In the genomic region with DNA sequence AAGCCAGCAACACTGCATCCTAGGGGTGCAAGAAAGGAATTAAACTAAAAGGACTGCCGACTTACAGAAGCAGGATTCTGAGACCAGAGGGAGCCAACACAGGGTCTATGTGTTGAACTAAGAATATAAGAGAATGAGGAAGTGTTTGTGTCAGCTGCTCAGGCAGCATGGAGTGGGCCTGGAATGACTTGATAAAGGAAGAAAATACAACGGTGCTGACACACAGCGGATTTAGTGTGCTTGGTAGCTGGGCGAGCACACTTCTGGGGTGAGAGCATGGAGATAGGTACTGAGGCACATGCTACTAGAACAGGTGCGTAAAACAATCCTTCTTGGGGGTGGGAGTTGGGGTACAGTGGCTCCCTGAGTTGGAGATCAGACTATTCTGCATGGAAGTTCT, we compare ENCODE assay signal across 20 mouse cellular contexts. TPM values are rescaled to one million over a fixed set of nuclear protein-coding genes. Genes with fewer than 3 reads are reported as not detected.
DNase-seq lines count a peak whose midpoint lies in the region; ATAC-seq and TF ChIP-seq lines count a peak whose summit lies in the region.
"Had no signal": no experiment of that assay in that cellular context is flagged by ENCODE, and none has a peak within 500 bp of the region (broad histone marks: within the 10 kb centered on the region; RNA-seq: fewer than 3 reads in every experiment).

No protein-coding gene starts in this region.

- WGBS in midbrain, embryonic 11.5 days: 98% methylated on average over 5 of the region's 5 CpGs
- WGBS in midbrain, postnatal 0 days: 92% methylated on average over 5 of the region's 5 CpGs
- 60% methylated on average over 5 of the region's 5 CpGs for WGBS in macrophage (ENCODE audit: missing documents)
- WGBS in thymus, adult 2 months: 84% methylated on average over 5 of the region's 5 CpGs

- peaks cover 37% of the 10 kb centered on the region; the same call in 1 of the 2 replicates for H3K79me2 ChIP-seq in macrophage (ENCODE audit: inconsistent target)

- H3K4me3 ChIP-seq in midbrain, embryonic 11.5 days (ENCODE audit: low read depth, low read length): no peak overlapping the region
- no peak overlapping the region for H3K4me3 ChIP-seq in midbrain, postnatal 0 days (ENCODE audit: low read depth, low read length)
- H3K4me3 ChIP-seq in bone marrow macrophage, adult 2 months (ENCODE audit: insufficient read depth, low read length): no peak overlapping the region
- no peak overlapping the region for H3K4me3 ChIP-seq in macrophage (ENCODE audit: inconsistent target)
- H3K4me3 ChIP-seq in thymus, adult 2 months (ENCODE audit: control insufficient read depth, insufficient read depth, low read length): no peak overlapping the region
- H3K4me3 ChIP-seq: embryonic facial prominence, embryonic 13.5 days; forebrain, embryonic 12.5 days; heart, embryonic 15.5 days; hindbrain, embryonic 13.5 days had no signal

- TF ChIP-seq CTCF in midbrain, postnatal 0 days (IDR thresholded peaks at IDR 0.05): no peak
- TF ChIP-seq CTCF in bone marrow macrophage, adult 2 months (IDR thresholded peaks at IDR 0.05; ENCODE audit: low read depth, low read length): no peak
- no peak for TF ChIP-seq CTCF in thymus, adult 2 months (IDR thresholded peaks at IDR 0.05; ENCODE audit: borderline replicate concordance, control insufficient read depth, extremely low read depth, insufficient read depth, low read length, poor library complexity)

- no peak overlapping the region for H3K27ac ChIP-seq in midbrain, embryonic 11.5 days (ENCODE audit: low read depth, low read length)
- no peak overlapping the region for H3K27ac ChIP-seq in midbrain, postnatal 0 days (ENCODE audit: low read depth, low read length)
- H3K27ac ChIP-seq in bone marrow macrophage, adult 2 months (ENCODE audit: insufficient read depth, low read depth, low read length): peak overlapping the region; percentile 53
- peak overlapping the region; percentile 31; the same call in 1 of the 2 replicates for H3K27ac ChIP-seq in macrophage
- no peak overlapping the region for H3K27ac ChIP-seq in thymus, adult 2 months (ENCODE audit: control insufficient read depth, insufficient read depth, low read length)
- H3K27ac ChIP-seq: embryonic facial prominence, embryonic 13.5 days; forebrain, embryonic 12.5 days; heart, embryonic 15.5 days; hindbrain, embryonic 13.5 days; hindbrain, postnatal 0 days had no signal

- no peak for TF ChIP-seq POLR2A in bone marrow macrophage, adult 2 months (IDR thresholded peaks at IDR 0.05; ENCODE audit: borderline replicate concordance, low read depth, low read length)
- no peak for TF ChIP-seq POLR2A in thymus, adult 2 months (IDR thresholded peaks at IDR 0.05; ENCODE audit: control insufficient read depth, extremely low read depth, insufficient read depth, low read length, poor library complexity)

- peak; percentile 10 for DNase-seq in midbrain, embryonic 11.5 days (ENCODE audit: low spot score, missing footprints)
- no peak for DNase-seq in midbrain, postnatal 0 days (ENCODE audit: low spot score)
- DNase-seq in thymus, adult 2 months: no peak
- no peak for DNase-seq in gastrocnemius, postnatal 4 days (ENCODE audit: low spot score in 2 of 2)
- DNase-seq: adrenal gland, postnatal 14 days; cerebellum, adult 8-10 months; cerebellum, postnatal 25 days; gastrocnemius, postnatal 10 days; heart, postnatal 4 days; kidney, adult 11 months had no signal

- peaks cover 11% of the 10 kb centered on the region for H3K36me3 ChIP-seq in midbrain, embryonic 11.5 days (ENCODE audit: control insufficient read depth, insufficient read depth, low read length)
- peaks cover 64% of the 10 kb centered on the region for H3K36me3 ChIP-seq in midbrain, postnatal 0 days (ENCODE audit: insufficient read depth, low read length)
- peaks cover 69% of the 10 kb centered on the region for H3K36me3 ChIP-seq in macrophage (ENCODE audit: inconsistent target)
- peaks cover 76% of the 10 kb centered on the region for H3K36me3 ChIP-seq in thymus, adult 2 months (ENCODE audit: control insufficient read depth, insufficient read depth, low read length)

- no peak overlapping the region for H3K9ac ChIP-seq in midbrain, embryonic 11.5 days (ENCODE audit: low read length)
- H3K9ac ChIP-seq in midbrain, postnatal 0 days (replicated peaks; ENCODE audit: low read length, poor library complexity, severe bottlenecking): no peak overlapping the region
- H3K9ac ChIP-seq: embryonic facial prominence, embryonic 13.5 days; forebrain, embryonic 12.5 days; heart, embryonic 15.5 days; hindbrain, embryonic 13.5 days had no signal

- H3K4me1 ChIP-seq in midbrain, embryonic 11.5 days (ENCODE audit: control insufficient read depth, insufficient read depth, low read length): no peaks in the 10 kb centered on the region
- H3K4me1 ChIP-seq in midbrain, postnatal 0 days (ENCODE audit: insufficient read depth, low read length): no peaks in the 10 kb centered on the region
- peaks cover 19% of the 10 kb centered on the region for H3K4me1 ChIP-seq in bone marrow macrophage, adult 2 months (ENCODE audit: control insufficient read depth, insufficient read depth, low read length)
- H3K4me1 ChIP-seq in thymus, adult 2 months (replicated peaks; ENCODE audit: control insufficient read depth, insufficient read depth, low read length): no peaks in the 10 kb centered on the region
- H3K4me1 ChIP-seq: embryonic facial prominence, embryonic 13.5 days; forebrain, embryonic 12.5 days; hindbrain, embryonic 13.5 days had no signal

- H3K4me2 ChIP-seq in midbrain, embryonic 11.5 days: no peak overlapping the region
- H3K4me2 ChIP-seq in midbrain, postnatal 0 days (ENCODE audit: low read depth, low read length, poor library complexity, severe bottlenecking): no peak overlapping the region
- H3K4me2 ChIP-seq: embryonic facial prominence, embryonic 13.5 days; forebrain, embryonic 12.5 days; heart, embryonic 15.5 days; hindbrain, embryonic 13.5 days had no signal

- no peak for ATAC-seq in midbrain, embryonic 11.5 days (ENCODE audit: low FRiP score)
- no peak for ATAC-seq in midbrain, postnatal 0 days (ENCODE audit: low FRiP score)
- ATAC-seq: activated CD4-positive, CD25-positive, alpha-beta regulatory T cell, adult 4 months; forebrain, embryonic 16.5 days; hindbrain, postnatal 0 days; Patski had no signal

- no peaks in the 10 kb centered on the region for H3K9me3 ChIP-seq in midbrain, embryonic 11.5 days (ENCODE audit: control insufficient read depth, low read length)
- H3K9me3 ChIP-seq in midbrain, postnatal 0 days (ENCODE audit: low read length): no peaks in the 10 kb centered on the region
- H3K9me3 ChIP-seq: embryonic facial prominence, embryonic 13.5 days; forebrain, embryonic 12.5 days; heart, embryonic 15.5 days; hindbrain, embryonic 13.5 days had no signal

- no peaks in the 10 kb centered on the region for H3K27me3 ChIP-seq in midbrain, embryonic 11.5 days (ENCODE audit: control insufficient read depth, insufficient read depth, low read length)
- no peaks in the 10 kb centered on the region for H3K27me3 ChIP-seq in midbrain, postnatal 0 days (ENCODE audit: insufficient read depth, low read length)
- no peaks in the 10 kb centered on the region for H3K27me3 ChIP-seq in thymus, adult 2 months (ENCODE audit: control insufficient read depth, insufficient read depth, low read length)
- H3K27me3 ChIP-seq: embryonic facial prominence, embryonic 13.5 days; forebrain, embryonic 12.5 days; heart, embryonic 15.5 days; hindbrain, embryonic 13.5 days; Patski had no signal

RNA-seq across cellular contexts. Expression of gene Vps13d, which starts 51.3 kb away (rescaled TPM):
- 8.2 and 8.7 TPM in 2 replicates for polyA plus RNA-seq in midbrain, embryonic 11.5 days (2014; fragmentation: Nextera tagmentation; extraction: Ambion mirVana)
- 35.6 and 36.5 TPM in 2 replicates for total RNA-seq in midbrain, postnatal 0 days (2014; rRNA removed)
- 7.8 and 9.1 TPM in 2 replicates for polyA plus RNA-seq in midbrain, postnatal 0 days (2015; fragmentation: Nextera tagmentation; extraction: Ambion mirVana)
- polyA plus RNA-seq in bone marrow macrophage, adult 2 months (2012; ENCODE audit: insufficient read depth, insufficient read length, missing spikeins): 37.4 and 44.8 TPM in 2 replicates
- total RNA-seq in macrophage (2018; cell fraction: chromatin; rRNA removed): 100 to 1,000 TPM; 195 to 794 (median 326) TPM
- total RNA-seq in macrophage (2018; cell fraction: cytosol; rRNA removed): 10 to 100 TPM; 22.8 to 49.5 (median 35.7) TPM
- 100 to 1,000 TPM in 16 of 26 experiments, 10 to 100 TPM in 10; 78.6 to 356 (median 119) TPM for total RNA-seq in macrophage (2018; cell fraction: nucleus; rRNA removed)
- 28.8 to 76.6 TPM (median 37.9 TPM) in 3 replicates for polyA plus RNA-seq in macrophage (2018)
- polyA plus RNA-seq in thymus, adult 2 months (2012; rRNA removed): 22.5 and 23.5 TPM in 2 replicates
- 10 to 100 TPM; 43.3 to 45.1 TPM for total RNA-seq in gastrocnemius, postnatal 4 days (2021)

Comparison
In these comparisons a context has a peak if more than half of its experiments do, and no peak if none do; other contexts are left out.
1. H3K27ac ChIP-seq: peak in bone marrow macrophage, adult 2 months (single experiment) and macrophage (single experiment); none in midbrain, embryonic 11.5 days (single experiment), midbrain, postnatal 0 days (single experiment) and thymus, adult 2 months (single experiment).